Mouse (Mus musculus): ENCODE results near the gene Rnf150. TPM values are rescaled to one million over a fixed set of nuclear protein-coding genes. Genes with fewer than 3 reads are reported as not detected.

Gene Rnf150
- polyA plus RNA-seq (2015; fragmentation: Nextera tagmentation; extraction: Ambion mirVana), result 0.90 and 1.6 TPM in 2 replicates

GRCm38 (mm10) chr8:82863041-82863744, at the start of gene Rnf150:
TSS of gene Rnf150 (plus strand) at chr8:82863356.

Other genes starting within 250 kb of the Rnf150 start
- gene Zfp330, start 89.2 kb upstream of the Rnf150 start, polyA plus RNA-seq (2015; fragmentation: Nextera tagmentation; extraction: Ambion mirVana), result 37.0 and 41.0 TPM in 2 replicates

All from skeletal muscle tissue, postnatal 0 days (tissue).